Mouse (Mus musculus) v-Abl transformed pro-B cells (cell line): ENCODE data around the gene C1qtnf1.

Source experiments
- in situ Hi-C, 2 experiments: fragments of 400-800 bp; cut with MboI; formaldehyde crosslinking; loops; one replicate each; pipeline ENCODE4 v1.15.1; 2025; ENCODE audit not compliant: unreplicated experiment in 2 of 2

Gene C1qtnf1

GRCm38 (mm10) chr11:118409106-118410072, 18.6 kb upstream of the C1qtnf1 start:
- in situ Hi-C loops, result no loop called here

GRCm38 (mm10) chr11:118410073-118410444, 17.9 kb upstream of the C1qtnf1 start:
- in situ Hi-C loops, result no loop called here

- in situ Hi-C loops, result no loop called here
These were observed 17.5 kb upstream of the C1qtnf1 start for GRCm38 (mm10) chr11:118410479-118410878.

- in situ Hi-C loops, result no loop called here
These were observed 16.7 kb upstream of the C1qtnf1 start for GRCm38 (mm10) chr11:118411271-118411670.

- in situ Hi-C loops, result no loop called here
These were observed 15.4 kb upstream of the C1qtnf1 start for GRCm38 (mm10) chr11:118412601-118413000.

- in situ Hi-C loops, result no loop called here
These were observed 14.9 kb upstream of the C1qtnf1 start for GRCm38 (mm10) chr11:118413055-118413454.

- in situ Hi-C loops, result no loop called here
These were observed 13.7 kb upstream of the C1qtnf1 start for GRCm38 (mm10) chr11:118414270-118414669.

GRCm38 (mm10) chr11:118415630-118416029, 12.4 kb upstream of the C1qtnf1 start:
- in situ Hi-C loops, result no loop called here

- in situ Hi-C loops, result no loop called here
These were observed 12.0 kb upstream of the C1qtnf1 start for GRCm38 (mm10) chr11:118416046-118416445.

GRCm38 (mm10) chr11:118417496-118417895, 10.5 kb upstream of the C1qtnf1 start:
- in situ Hi-C loops, result no loop called here

GRCm38 (mm10) chr11:118418442-118418833, 9.6 kb upstream of the C1qtnf1 start:
- in situ Hi-C loops, result no loop called here

- in situ Hi-C loops, result no loop called here
These were observed 9.0 kb upstream of the C1qtnf1 start, which contains the start of gene Cant1 for GRCm38 (mm10) chr11:118418834-118419504. Gene Cant1 (minus strand): TSS chr11:118419086.

- in situ Hi-C loops, result no loop called here
These were observed 7.7 kb upstream of the C1qtnf1 start for GRCm38 (mm10) chr11:118420261-118420660.

GRCm38 (mm10) chr11:118423266-118423971, 4.6 kb upstream of the C1qtnf1 start:
- in situ Hi-C loops, result no loop called here

GRCm38 (mm10) chr11:118424621-118425335, 3.2 kb upstream of the C1qtnf1 start:
- in situ Hi-C loops, result loop anchor here in 1 of 2 experiments (25.0 kb wide), 1 partner anchor 562 kb away; the partner anchor contains the start of genes Tha1 and Tmem235

- in situ Hi-C loops, result loop anchor here in 1 of 2 experiments (25.0 kb wide), 1 partner anchor 564 kb away; the partner anchor contains the start of genes Tha1 and Tmem235
These were observed 1.2 kb upstream of the C1qtnf1 start for GRCm38 (mm10) chr11:118426765-118427164.

- in situ Hi-C loops, result loop anchor here in 1 of 2 experiments (25.0 kb wide), 1 partner anchor 565 kb away; the partner anchor contains the start of genes Tha1 and Tmem235
These were observed 680 bp upstream of the C1qtnf1 start for GRCm38 (mm10) chr11:118427266-118427779.

- in situ Hi-C loops, result loop anchor here in 1 of 2 experiments (25.0 kb wide), 1 partner anchor 566 kb away; the partner anchor contains the start of genes Tha1 and Tmem235
These were observed 461 bp downstream of the C1qtnf1 start for GRCm38 (mm10) chr11:118428460-118428868.

- in situ Hi-C loops, result loop anchor here in 1 of 2 experiments (25.0 kb wide), 1 partner anchor 567 kb away; the partner anchor contains the start of genes Tha1 and Tmem235
These were observed 1.1 kb downstream of the C1qtnf1 start for GRCm38 (mm10) chr11:118428944-118429709.
